Mouse (Mus musculus) forebrain, embryonic 10.5 days (tissue): ENCODE measurements at regions not wholly inside any gene's neighbourhood (a gene's known extent, or its start where the extent isn't known, plus 50 kb on each side); places are given as distances from the start of the nearest gene placed in this dataset.

Experiments used
- DNase-seq: peaks from one replicate; pipeline ENCODE4 v3.0.0-alpha.2; 2017; ENCODE audit warnings: low spot score; ENCODE audit errors: extremely low spot score
- H3K27ac ChIP-seq: fragments of 300-500 bp; sonication (generic); 2 replicates; pipeline ENCODE4 v1.5.1; 2016; ENCODE audit warnings: mild to moderate bottlenecking
- H3K27me3 ChIP-seq: fragments of 300-500 bp; sonication (generic); 2 replicates; pipeline ENCODE4 v1.6.1; 2016; ENCODE audit warnings: mild to moderate bottlenecking; ENCODE audit not compliant: poor library complexity, severe bottlenecking
- H3K36me3 ChIP-seq: fragments of 300-500 bp; sonication (generic); replicated peaks from 2 replicates; pipeline ENCODE4 v1.6.1; 2016; ENCODE audit warnings: mild to moderate bottlenecking, moderate library complexity
- H3K4me1 ChIP-seq: fragments of 300-500 bp; sonication (generic); 2 replicates; pipeline ENCODE4 v1.6.1; 2016
- H3K4me3 ChIP-seq: fragments of 300-500 bp; sonication (generic); 2 replicates; pipeline ENCODE4 v1.5.1; 2016; ENCODE audit warnings: mild to moderate bottlenecking, moderate library complexity
- H3K9me3 ChIP-seq: fragments of 300-500 bp; sonication (generic); 2 replicates; pipeline ENCODE4 v1.6.1; 2016; ENCODE audit warnings: mild to moderate bottlenecking, moderate library complexity
- WGBS: fragments of 180-500 bp; shearing (Covaris S2); methylation state at CpG from one replicate; pipeline ENCODE4 v1.1.7; 2016; 5-methylcytosine and 5-hydroxymethylcytosine counted together

DNA sequence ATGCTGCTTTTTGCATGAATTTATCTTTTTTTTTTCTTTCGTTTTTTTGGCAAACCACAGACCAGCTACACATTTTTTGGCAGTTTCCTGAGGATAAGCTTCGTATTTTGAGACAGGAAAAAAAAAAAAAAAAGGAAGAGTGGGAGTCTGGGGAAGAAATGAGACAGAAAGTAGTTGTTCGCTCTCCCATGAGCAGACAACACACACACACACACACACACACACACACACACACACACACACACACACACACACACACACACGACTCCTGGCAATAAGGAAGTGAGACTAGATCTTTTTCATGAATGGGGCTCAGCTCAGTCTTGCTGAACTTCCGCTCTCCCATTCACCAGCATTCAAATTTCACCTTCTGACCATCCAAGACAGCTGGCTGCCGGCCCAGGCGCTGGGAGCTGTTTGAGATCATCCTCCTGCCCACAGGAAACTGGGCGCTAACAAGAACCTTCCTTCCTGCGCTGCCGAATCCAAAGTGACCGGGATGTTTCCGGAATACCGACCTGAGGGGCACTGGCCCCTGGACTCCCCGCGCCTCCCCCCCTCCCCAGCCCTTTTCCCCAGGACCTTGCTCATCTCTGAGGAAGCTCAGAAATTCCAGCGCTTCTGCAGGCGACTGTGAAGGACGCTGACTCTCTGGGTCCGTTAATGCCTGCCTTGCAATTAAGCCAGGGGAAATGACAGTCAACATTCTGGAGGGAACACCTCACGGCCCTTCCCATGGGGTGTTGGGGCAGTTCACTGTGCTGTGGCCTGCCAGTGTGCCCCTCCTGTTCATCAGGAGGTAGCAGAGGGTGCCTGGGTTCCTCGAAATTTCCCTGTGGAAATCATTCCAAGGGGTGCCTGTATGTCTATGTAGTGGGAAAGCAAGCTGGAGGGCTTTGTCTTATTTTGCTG, 114.2 kb upstream of the Ccnd2 start:
- Histone ChIP-seq H3K27ac (peak overlapping the region; percentile 80), H3K36me3 (no peaks in the 10 kb centered on the region), H3K9me3 (no peaks in the 10 kb centered on the region), H3K4me1 (peaks cover 35% of the 10 kb centered on the region), H3K4me3 (peak overlapping the region; percentile 44), H3K27me3 (peaks cover 59% of the 10 kb centered on the region)
- WGBS = 17% methylated on average over 21 of the region's 21 CpGs
- DNase-seq = peak; percentile 53

DNA sequence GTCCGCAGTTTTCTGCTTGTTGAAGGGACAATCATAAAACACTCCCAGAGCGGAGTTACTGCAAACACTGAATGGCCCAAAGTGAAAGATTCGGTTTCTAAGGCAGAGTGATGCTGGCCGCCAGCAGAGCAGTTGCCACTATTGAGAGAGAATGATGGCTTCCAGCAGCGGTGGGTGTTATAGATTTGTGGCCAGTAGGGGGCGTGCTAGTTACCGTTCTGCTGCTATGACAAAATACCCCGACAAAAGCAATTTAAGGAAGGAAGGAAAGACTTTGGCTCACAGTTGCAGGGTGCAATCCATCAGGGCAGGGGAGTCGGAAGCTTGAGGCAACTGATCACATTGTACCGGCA, 114.8 kb upstream of the Ccnd2 start:
- Histone ChIP-seq H3K4me3 (peak overlapping the region; percentile 44), H3K27me3 (peaks cover 59% of the 10 kb centered on the region), H3K4me1 (peaks cover 36% of the 10 kb centered on the region), H3K27ac (peak overlapping the region; percentile 80), H3K9me3 (0 out of 2 replicates have a peak, but pooled peaks cover 4% of the 10 kb centered on the region), H3K36me3 (no peaks in the 10 kb centered on the region)
- 36% methylated on average over 10 of the region's 10 CpGs for WGBS
- no peak for DNase-seq

DNA sequence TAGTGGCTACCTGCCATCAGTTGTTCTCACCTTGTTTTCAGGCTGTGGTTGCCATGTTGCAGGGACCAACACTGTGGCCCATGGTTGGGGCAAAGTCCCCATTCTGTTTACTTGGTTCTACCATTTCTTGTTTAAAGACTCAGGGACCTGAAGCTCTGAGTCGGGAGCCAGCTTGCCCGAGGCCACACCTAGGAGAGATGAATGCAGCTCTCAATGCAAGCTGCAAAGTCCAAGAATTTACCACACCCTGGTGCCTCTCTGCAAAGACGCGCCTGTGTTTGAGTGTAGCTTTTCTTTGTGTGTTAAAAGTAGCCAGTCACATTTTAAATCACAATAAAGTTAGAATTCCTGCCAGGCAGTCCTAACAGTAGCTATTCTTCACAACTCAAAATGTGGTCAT, 117.0 kb upstream of the Ccnd2 start:
- Histone ChIP-seq H3K36me3 (no peaks in the 10 kb centered on the region), H3K9me3 (0 out of 2 replicates have a peak, but pooled peaks cover 4% of the 10 kb centered on the region), H3K4me1 (peaks cover 34% of the 10 kb centered on the region), H3K4me3 (no peak overlapping the region), H3K27ac (no peak overlapping the region), H3K27me3 (peaks cover 57% of the 10 kb centered on the region)
- WGBS = 82% methylated on average over 4 of the region's 4 CpGs
- DNase-seq = no peak

DNA sequence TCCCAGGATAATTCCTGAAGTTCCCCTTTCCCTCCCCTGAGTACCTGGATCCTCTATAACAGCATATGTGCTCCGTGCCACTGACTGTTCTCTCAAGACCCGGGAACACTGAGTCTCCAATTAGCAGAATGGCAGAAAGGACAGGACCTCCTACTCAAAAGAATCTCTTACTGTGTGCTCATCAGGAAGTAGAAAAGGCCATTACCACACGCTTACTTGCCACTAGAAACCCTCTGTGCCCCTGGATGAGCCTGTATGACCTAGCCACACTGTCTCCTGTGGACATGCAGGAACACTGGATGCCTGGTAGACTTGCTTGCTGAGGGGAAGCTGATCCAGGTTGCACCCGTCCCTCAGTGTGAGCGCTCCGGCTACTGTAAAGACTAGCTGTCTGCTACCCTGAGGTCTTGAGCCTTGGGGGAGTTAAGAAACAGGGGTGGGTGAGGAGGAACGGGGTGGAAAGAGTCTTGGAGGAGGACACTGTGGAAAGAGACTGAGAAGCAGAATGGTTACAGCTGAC, 117.6 kb upstream of the Ccnd2 start:
- H3K4me3 ChIP-seq = no peak overlapping the region
- WGBS = 79% methylated on average over 7 of the region's 7 CpGs
- no peaks in the 10 kb centered on the region for H3K36me3 ChIP-seq
- peak overlapping the region; percentile 40; the same call in 1 of the 2 replicates for H3K27ac ChIP-seq
- 0 out of 2 replicates have a peak, but pooled peaks cover 4% of the 10 kb centered on the region for H3K9me3 ChIP-seq
- no peak for DNase-seq
- H3K4me1 ChIP-seq = peaks cover 32% of the 10 kb centered on the region
- peaks cover 51% of the 10 kb centered on the region for H3K27me3 ChIP-seq

DNA sequence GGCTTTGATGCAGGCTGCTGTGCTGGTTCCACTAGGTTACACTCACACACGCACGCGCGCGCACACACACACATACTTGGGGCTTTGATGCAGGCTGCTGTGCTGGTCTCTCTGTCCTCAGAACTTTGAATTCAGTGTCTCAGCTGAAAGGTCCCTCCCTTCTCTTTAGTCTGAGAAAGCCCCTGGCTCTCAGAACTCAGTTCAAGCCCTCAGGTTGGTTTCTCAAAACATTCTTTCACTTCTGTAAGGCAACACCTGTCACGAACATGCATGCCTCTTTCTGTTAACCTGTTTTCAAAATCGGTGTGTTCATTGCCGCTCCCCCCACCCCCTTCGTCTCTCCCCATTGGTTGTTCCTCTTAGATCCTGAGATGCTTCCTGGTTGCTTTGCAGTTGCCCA, 118.8 kb upstream of the Ccnd2 start:
- no peaks in the 10 kb centered on the region for H3K36me3 ChIP-seq
- peaks cover 24% of the 10 kb centered on the region for H3K4me1 ChIP-seq
- peaks cover 43% of the 10 kb centered on the region for H3K27me3 ChIP-seq
- peaks cover 8% of the 10 kb centered on the region; the same call in 1 of the 2 replicates for H3K9me3 ChIP-seq
- H3K27ac ChIP-seq = peak overlapping the region; percentile 31; the same call in 1 of the 2 replicates
- no peak for DNase-seq
- H3K4me3 ChIP-seq = no peak overlapping the region
- WGBS = 90% methylated on average over 9 of the region's 9 CpGs

DNA sequence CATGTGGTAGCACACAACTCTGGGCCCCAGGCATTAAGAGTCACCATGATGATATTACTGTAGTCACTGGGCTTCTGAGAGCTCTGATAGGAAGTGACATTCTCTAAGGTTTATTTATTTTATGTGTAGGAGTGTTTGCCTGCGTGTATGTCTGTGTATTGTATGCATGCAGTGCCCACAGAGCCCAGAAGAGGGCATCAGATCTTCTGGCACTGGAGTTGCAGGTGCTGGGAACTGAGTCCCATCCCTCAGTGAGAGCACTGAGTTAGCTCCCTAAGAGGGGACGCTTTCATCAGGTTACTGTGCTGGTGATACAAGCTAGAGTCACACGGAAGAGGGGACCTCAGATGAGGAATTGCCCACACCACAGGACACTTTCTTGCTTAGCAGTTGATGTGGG, 119.4 kb upstream of the Ccnd2 start:
- 95% methylated on average over 3 of the region's 3 CpGs for WGBS
- H3K27me3 ChIP-seq = peaks cover 39% of the 10 kb centered on the region
- H3K4me3 ChIP-seq = no peak overlapping the region
- peaks cover 8% of the 10 kb centered on the region; the same call in 1 of the 2 replicates for H3K9me3 ChIP-seq
- no peak for DNase-seq
- no peaks in the 10 kb centered on the region for H3K36me3 ChIP-seq
- H3K27ac ChIP-seq = no peak overlapping the region
- H3K4me1 ChIP-seq = peaks cover 18% of the 10 kb centered on the region

DNA sequence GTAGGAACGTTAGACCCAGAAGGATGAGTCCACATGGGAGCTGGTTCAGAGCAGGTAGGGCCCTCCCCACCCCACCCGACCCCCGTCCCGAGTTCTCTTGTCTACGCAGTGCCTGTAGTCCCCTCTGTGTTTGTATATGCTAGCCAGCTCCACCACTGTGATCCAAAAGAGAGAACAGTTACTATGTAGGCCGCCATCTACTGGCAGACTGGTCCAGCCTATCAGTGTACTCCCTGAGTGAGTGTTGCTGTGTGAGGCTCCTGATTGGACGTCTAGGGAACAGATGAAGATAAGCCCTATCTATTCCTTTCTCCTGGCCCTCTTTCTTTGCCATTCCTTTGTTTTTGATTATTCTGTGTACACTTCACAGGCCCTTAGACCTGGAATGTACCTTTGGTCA, 120.6 kb upstream of the Ccnd2 start:
- 74% methylated on average over 7 of the region's 7 CpGs for WGBS
- H3K4me1 ChIP-seq = peaks cover 12% of the 10 kb centered on the region
- no peak overlapping the region for H3K27ac ChIP-seq
- DNase-seq = no peak
- peaks cover 8% of the 10 kb centered on the region; the same call in 1 of the 2 replicates for H3K9me3 ChIP-seq
- peaks cover 26% of the 10 kb centered on the region for H3K27me3 ChIP-seq
- H3K36me3 ChIP-seq = no peaks in the 10 kb centered on the region
- H3K4me3 ChIP-seq = no peak overlapping the region

DNA sequence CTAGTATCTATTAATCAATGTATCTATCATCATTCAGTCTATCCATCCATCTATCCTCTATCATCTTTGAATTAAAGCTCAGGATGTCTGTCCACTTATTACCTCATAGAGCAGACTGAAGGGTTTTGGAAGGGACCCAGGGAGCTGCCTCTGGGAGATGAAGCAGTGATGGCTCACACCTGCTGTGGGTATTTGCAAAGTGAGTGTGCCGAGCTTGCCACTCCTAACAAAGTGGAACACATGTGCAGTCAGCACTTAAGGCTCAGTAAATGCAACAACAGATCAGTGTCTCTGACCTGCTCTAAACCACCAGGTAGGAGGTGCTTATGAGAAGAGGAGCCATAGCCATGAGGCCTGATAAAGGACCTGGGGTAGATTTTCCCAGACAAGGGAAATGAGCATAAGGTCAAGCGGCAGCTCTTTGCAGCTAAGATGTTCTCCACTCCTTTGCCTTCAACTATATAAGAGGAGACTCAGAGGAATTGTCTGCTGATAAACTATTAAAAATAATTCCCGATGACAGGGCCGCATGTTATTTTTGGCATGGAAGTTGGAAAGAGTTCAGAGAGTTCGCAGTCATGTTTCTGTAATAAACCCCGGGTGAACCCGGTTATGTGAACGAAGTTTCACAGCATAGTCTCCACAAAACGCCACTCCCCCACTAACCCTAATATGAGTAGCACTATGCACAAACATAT, 122.9 kb upstream of the Ccnd2 start:
- Histone ChIP-seq H3K4me3 (no peak overlapping the region), H3K36me3 (no peaks in the 10 kb centered on the region), H3K27ac (no peak overlapping the region), H3K9me3 (peaks cover 17% of the 10 kb centered on the region; the same call in 1 of the 2 replicates), H3K4me1 (peaks cover 12% of the 10 kb centered on the region), H3K27me3 (peaks cover 4% of the 10 kb centered on the region)
- 98% methylated on average over 9 of the region's 9 CpGs for WGBS
- DNase-seq = no peak

DNA sequence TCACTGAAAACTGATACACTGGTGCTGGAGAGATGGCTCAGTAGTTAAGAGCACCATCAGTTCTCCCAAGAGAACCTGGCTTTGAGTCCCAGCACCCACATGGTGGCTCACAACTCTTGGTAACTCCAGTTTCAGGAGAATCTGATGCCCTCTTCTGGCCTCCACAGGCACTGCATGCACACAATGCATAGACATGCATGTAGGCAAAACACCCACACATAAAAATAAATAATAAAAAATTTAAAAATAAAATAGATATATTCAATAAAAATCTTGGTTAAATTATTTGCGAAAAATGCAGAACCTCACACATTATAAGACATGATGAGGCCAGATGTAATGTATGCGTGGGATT, 123.4 kb upstream of the Ccnd2 start:
- Histone ChIP-seq H3K27me3 (no peaks in the 10 kb centered on the region), H3K9me3 (peaks cover 17% of the 10 kb centered on the region; the same call in 1 of the 2 replicates), H3K27ac (no peak overlapping the region), H3K4me1 (peaks cover 7% of the 10 kb centered on the region), H3K36me3 (no peaks in the 10 kb centered on the region), H3K4me3 (no peak overlapping the region)
- WGBS = 88% methylated on average over 2 of the region's 2 CpGs
- DNase-seq = no peak

DNA sequence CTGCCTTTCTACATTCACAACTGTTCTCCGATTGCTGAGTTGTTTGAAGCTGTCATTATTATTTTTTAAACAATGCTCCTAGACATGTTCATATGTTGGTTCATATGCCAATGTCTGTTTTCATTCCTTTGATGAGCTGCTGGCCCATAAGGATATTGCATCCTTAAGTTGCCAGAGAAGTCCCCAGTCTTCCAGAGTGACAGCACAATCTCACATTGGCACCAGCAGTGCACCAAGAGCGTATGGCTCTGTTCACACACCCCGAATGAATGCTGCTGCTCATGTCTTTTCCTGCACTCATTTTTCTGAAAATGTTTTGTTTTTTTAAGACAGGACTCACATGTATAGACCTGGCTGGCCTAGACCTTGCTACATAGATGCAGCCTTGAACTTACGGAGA, 124.4 kb upstream of the Ccnd2 start:
- H3K27me3 ChIP-seq = no peaks in the 10 kb centered on the region
- peaks cover 16% of the 10 kb centered on the region; the same call in 1 of the 2 replicates for H3K9me3 ChIP-seq
- WGBS = 94% methylated on average over 4 of the region's 4 CpGs
- DNase-seq = no peak
- no peaks in the 10 kb centered on the region for H3K36me3 ChIP-seq
- H3K4me3 ChIP-seq = no peak overlapping the region
- no peaks in the 10 kb centered on the region for H3K4me1 ChIP-seq
- H3K27ac ChIP-seq = no peak overlapping the region

DNA sequence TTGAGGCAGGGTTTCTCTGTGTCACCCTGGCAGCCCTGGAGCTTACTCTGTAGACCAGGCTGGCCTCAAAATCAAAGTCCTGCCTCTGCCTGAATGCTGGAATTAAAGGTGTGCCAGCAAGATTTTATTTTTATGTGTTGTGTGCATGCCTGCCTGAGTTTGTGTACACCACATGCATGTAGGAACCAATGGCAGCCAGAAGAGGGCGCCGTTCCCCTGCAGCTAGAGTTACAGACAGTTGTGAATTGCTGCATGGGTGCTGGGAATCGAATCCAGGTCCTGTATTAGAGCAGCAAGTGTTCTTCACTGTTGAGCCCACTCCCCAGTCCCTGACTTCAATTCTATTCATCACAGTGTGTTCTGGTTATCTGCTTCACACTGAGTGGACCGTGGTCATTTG, 126.4 kb upstream of the Ccnd2 start:
- Histone ChIP-seq H3K4me1 (peaks cover 1% of the 10 kb centered on the region; the same call in 1 of the 2 replicates), H3K27ac (no peak overlapping the region), H3K27me3 (no peaks in the 10 kb centered on the region), H3K9me3 (peaks cover 12% of the 10 kb centered on the region; the same call in 1 of the 2 replicates), H3K36me3 (no peaks in the 10 kb centered on the region), H3K4me3 (no peak overlapping the region)
- DNase-seq = no peak
- WGBS = 79% methylated on average over 4 of the region's 4 CpGs

DNA sequence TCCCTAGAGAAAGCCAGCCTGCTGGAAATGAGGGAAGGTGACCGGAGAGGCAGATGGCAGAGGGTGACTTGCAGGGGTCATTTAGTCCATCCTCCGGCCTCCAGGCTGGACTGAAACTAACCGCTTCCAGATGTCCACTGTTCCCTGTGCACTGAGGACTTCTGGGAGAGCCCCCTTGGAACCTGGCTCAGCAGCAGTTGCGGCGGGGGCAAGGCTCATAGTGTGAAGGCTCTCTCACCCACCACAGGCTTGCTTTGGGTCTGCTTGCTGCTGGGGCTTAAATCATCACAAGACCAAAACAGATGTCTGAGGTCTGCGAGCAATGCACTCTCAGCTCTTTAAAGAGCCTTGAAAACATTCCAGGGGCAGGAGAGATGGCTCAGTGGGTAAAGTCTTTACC, 132.2 kb upstream of the Ccnd2 start:
- WGBS = 70% methylated on average over 6 of the region's 6 CpGs
- no peak overlapping the region for H3K4me3 ChIP-seq
- no peaks in the 10 kb centered on the region for H3K36me3 ChIP-seq
- H3K27ac ChIP-seq = peak overlapping the region; percentile 53
- DNase-seq = no peak
- H3K9me3 ChIP-seq = no peaks in the 10 kb centered on the region
- H3K27me3 ChIP-seq = no peaks in the 10 kb centered on the region
- H3K4me1 ChIP-seq = peaks cover 25% of the 10 kb centered on the region
